Mouse (Mus musculus): ENCODE data around the gene Creb5. TPM values are rescaled to one million over a fixed set of nuclear protein-coding genes. Genes with fewer than 3 reads are reported as not detected.

Creb5 gene
- polyA plus RNA-seq, 1 experiment from 2014 or later = 2.8 TPM

DNA sequence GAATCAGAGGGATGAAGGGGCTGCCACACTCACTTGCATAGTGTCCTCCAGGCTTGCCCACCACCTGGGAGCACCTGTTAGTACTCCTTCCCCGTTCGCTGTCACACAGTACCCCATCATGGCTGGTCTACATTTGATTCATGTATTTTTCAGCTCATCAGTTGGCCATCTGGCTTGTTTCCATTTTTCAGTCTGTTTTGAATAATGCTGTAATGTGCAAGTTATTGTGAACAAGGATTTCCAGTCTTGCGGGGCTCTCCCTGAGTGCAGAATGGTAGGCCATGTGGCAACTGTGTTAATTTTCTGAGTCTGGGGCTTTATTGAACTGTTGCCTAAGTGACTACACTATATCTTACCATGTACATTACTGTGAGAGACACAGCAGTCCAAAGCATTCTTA is 369.4 kb downstream of the Creb5 start:
- Histone ChIP-seq H3K4me2 (replicated peaks; ENCODE audit: low read depth) (no peak overlapping the region), H3K4me1 (replicated peaks; ENCODE audit: control insufficient read depth, insufficient read depth, low read length) (no peaks in the 10 kb centered on the region), H3K9ac (ENCODE audit: low read depth, low read length) (no peak overlapping the region), H3K4me3 (ENCODE audit: low read depth, low read length) (no peak overlapping the region), H3K27ac (ENCODE audit: low read depth, low read length) (no peak overlapping the region), H3K9me3 (ENCODE audit: control insufficient read depth) (no peaks in the 10 kb centered on the region), H3K36me3 (ENCODE audit: control insufficient read depth, insufficient read depth) (no peaks in the 10 kb centered on the region), H3K27me3 (replicated peaks; ENCODE audit: control insufficient read depth, insufficient read depth, low read length) (no peaks in the 10 kb centered on the region)
- 89% methylated on average over 3 of the region's 3 CpGs for WGBS
- TF ChIP-seq CTCF (IDR thresholded peaks at IDR 0.05; ENCODE audit: low read depth) = no peak
- no peak for ATAC-seq

- H3K27me3 ChIP-seq (replicated peaks; ENCODE audit: control insufficient read depth, insufficient read depth, low read length) = no peaks in the 10 kb centered on the region
- H3K9me3 ChIP-seq (ENCODE audit: control insufficient read depth) = no peaks in the 10 kb centered on the region
- 68% methylated on average over 4 of the region's 4 CpGs for WGBS
- H3K4me1 ChIP-seq (replicated peaks; ENCODE audit: control insufficient read depth, insufficient read depth, low read length) = no peaks in the 10 kb centered on the region
- H3K4me2 ChIP-seq (replicated peaks; ENCODE audit: low read depth) = no peak overlapping the region
- H3K36me3 ChIP-seq (ENCODE audit: control insufficient read depth, insufficient read depth) = no peaks in the 10 kb centered on the region
- no peak overlapping the region for H3K4me3 ChIP-seq (ENCODE audit: low read depth, low read length)
- ATAC-seq = no peak
- no peak overlapping the region for H3K27ac ChIP-seq (ENCODE audit: low read depth, low read length)
- H3K9ac ChIP-seq (ENCODE audit: low read depth, low read length) = no peak overlapping the region
- no peak for TF ChIP-seq CTCF (IDR thresholded peaks at IDR 0.05; ENCODE audit: low read depth)
Observed at GRCm38 (mm10) chr6:53657483-53657882, 370.4 kb downstream of the Creb5 start.

GRCm38 (mm10) chr6:53662858-53663833 is 376.1 kb downstream of the Creb5 start:
- Histone ChIP-seq H3K4me1 (replicated peaks; ENCODE audit: control insufficient read depth, insufficient read depth, low read length) (no peaks in the 10 kb centered on the region), H3K4me2 (replicated peaks; ENCODE audit: low read depth) (no peak overlapping the region), H3K9me3 (ENCODE audit: control insufficient read depth) (no peaks in the 10 kb centered on the region), H3K27me3 (replicated peaks; ENCODE audit: control insufficient read depth, insufficient read depth, low read length) (no peaks in the 10 kb centered on the region), H3K4me3 (ENCODE audit: low read depth, low read length) (no peak overlapping the region), H3K9ac (ENCODE audit: low read depth, low read length) (no peak overlapping the region), H3K36me3 (ENCODE audit: control insufficient read depth, insufficient read depth) (no peaks in the 10 kb centered on the region), H3K27ac (ENCODE audit: low read depth, low read length) (no peak overlapping the region)
- no peak for TF ChIP-seq CTCF (IDR thresholded peaks at IDR 0.05; ENCODE audit: low read depth)
- ATAC-seq = no peak
- 73% methylated on average over 11 of the region's 11 CpGs for WGBS

- 35% methylated on average over 1 of the region's 1 CpGs for WGBS
- no peak overlapping the region for H3K4me2 ChIP-seq (replicated peaks; ENCODE audit: low read depth)
Observed at GRCm38 (mm10) chr6:53664759-53665158, 377.7 kb downstream of the Creb5 start.

GRCm38 (mm10) chr6:53666503-53666902 is 379.4 kb downstream of the Creb5 start:
- no peak for TF ChIP-seq CTCF (IDR thresholded peaks at IDR 0.05; ENCODE audit: low read depth)
- ATAC-seq = no peak
- Histone ChIP-seq H3K4me3 (ENCODE audit: low read depth, low read length) (no peak overlapping the region), H3K27ac (ENCODE audit: low read depth, low read length) (no peak overlapping the region), H3K36me3 (ENCODE audit: control insufficient read depth, insufficient read depth) (no peaks in the 10 kb centered on the region), H3K9ac (ENCODE audit: low read depth, low read length) (no peak overlapping the region), H3K27me3 (replicated peaks; ENCODE audit: control insufficient read depth, insufficient read depth, low read length) (no peaks in the 10 kb centered on the region), H3K4me1 (replicated peaks; ENCODE audit: control insufficient read depth, insufficient read depth, low read length) (no peaks in the 10 kb centered on the region), H3K9me3 (ENCODE audit: control insufficient read depth) (no peaks in the 10 kb centered on the region), H3K4me2 (replicated peaks; ENCODE audit: low read depth) (no peak overlapping the region)
- 72% methylated on average over 5 of the region's 5 CpGs for WGBS

More at GRCm38 (mm10) chr6:53664759-53665158, 377.7 kb downstream of the Creb5 start:
- no peak for TF ChIP-seq CTCF (IDR thresholded peaks at IDR 0.05; ENCODE audit: low read depth)
- no peaks in the 10 kb centered on the region for H3K9me3 ChIP-seq (ENCODE audit: control insufficient read depth)
- ATAC-seq = no peak
- no peak overlapping the region for H3K9ac ChIP-seq (ENCODE audit: low read depth, low read length)
- no peaks in the 10 kb centered on the region for H3K27me3 ChIP-seq (replicated peaks; ENCODE audit: control insufficient read depth, insufficient read depth, low read length)
- no peaks in the 10 kb centered on the region for H3K36me3 ChIP-seq (ENCODE audit: control insufficient read depth, insufficient read depth)
- H3K4me3 ChIP-seq (ENCODE audit: low read depth, low read length) = no peak overlapping the region
- no peak overlapping the region for H3K27ac ChIP-seq (ENCODE audit: low read depth, low read length)
- no peaks in the 10 kb centered on the region for H3K4me1 ChIP-seq (replicated peaks; ENCODE audit: control insufficient read depth, insufficient read depth, low read length)

- no peak overlapping the region for H3K4me3 ChIP-seq (ENCODE audit: low read depth, low read length)
- H3K36me3 ChIP-seq (ENCODE audit: control insufficient read depth, insufficient read depth) = no peaks in the 10 kb centered on the region; the same call in 1 of the 2 replicates
- H3K4me1 ChIP-seq (replicated peaks; ENCODE audit: control insufficient read depth, insufficient read depth, low read length) = no peaks in the 10 kb centered on the region
- no peak overlapping the region for H3K9ac ChIP-seq (ENCODE audit: low read depth, low read length)
- no peak for ATAC-seq
- 100% methylated on average over 1 of the region's 1 CpGs for WGBS
- H3K27me3 ChIP-seq (replicated peaks; ENCODE audit: control insufficient read depth, insufficient read depth, low read length) = no peaks in the 10 kb centered on the region
- no peak for TF ChIP-seq CTCF (IDR thresholded peaks at IDR 0.05; ENCODE audit: low read depth)
- H3K9me3 ChIP-seq (ENCODE audit: control insufficient read depth) = no peaks in the 10 kb centered on the region
- H3K27ac ChIP-seq (ENCODE audit: low read depth, low read length) = no peak overlapping the region
- H3K4me2 ChIP-seq (replicated peaks; ENCODE audit: low read depth) = no peak overlapping the region
Observed at GRCm38 (mm10) chr6:53678307-53678706, 391.2 kb downstream of the Creb5 start.

All from intestine, postnatal 0 days (tissue).